Mouse (Mus musculus) thymus, postnatal 0 days (tissue): ENCODE measurements around the gene Scamp3. TPM values are rescaled to one million over a fixed set of nuclear protein-coding genes. Genes with fewer than 3 reads are reported as not detected.
"Not testable (repeated sequence)": the region's sequence is repeated elsewhere in the genome, so short reads cannot be mapped to it uniquely, and the experiment has no call there.

Experiments used
- DNase-seq: peaks from one replicate; pipeline ENCODE4 v3.0.0-alpha.2; 2015; ENCODE audit warnings: low spot score
- polyA plus RNA-seq: library from polyadenylated mRNA; unstranded; fragments of >200 nt; fragmentation: Nextera tagmentation; extraction: Ambion mirVana; gene quantifications from 2 replicates; pipeline ENCODE4 v1.2.1, GENCODE M21; 2015

The Scamp3 gene
- polyA plus RNA-seq = 130 and 131 TPM in 2 replicates

DNA sequence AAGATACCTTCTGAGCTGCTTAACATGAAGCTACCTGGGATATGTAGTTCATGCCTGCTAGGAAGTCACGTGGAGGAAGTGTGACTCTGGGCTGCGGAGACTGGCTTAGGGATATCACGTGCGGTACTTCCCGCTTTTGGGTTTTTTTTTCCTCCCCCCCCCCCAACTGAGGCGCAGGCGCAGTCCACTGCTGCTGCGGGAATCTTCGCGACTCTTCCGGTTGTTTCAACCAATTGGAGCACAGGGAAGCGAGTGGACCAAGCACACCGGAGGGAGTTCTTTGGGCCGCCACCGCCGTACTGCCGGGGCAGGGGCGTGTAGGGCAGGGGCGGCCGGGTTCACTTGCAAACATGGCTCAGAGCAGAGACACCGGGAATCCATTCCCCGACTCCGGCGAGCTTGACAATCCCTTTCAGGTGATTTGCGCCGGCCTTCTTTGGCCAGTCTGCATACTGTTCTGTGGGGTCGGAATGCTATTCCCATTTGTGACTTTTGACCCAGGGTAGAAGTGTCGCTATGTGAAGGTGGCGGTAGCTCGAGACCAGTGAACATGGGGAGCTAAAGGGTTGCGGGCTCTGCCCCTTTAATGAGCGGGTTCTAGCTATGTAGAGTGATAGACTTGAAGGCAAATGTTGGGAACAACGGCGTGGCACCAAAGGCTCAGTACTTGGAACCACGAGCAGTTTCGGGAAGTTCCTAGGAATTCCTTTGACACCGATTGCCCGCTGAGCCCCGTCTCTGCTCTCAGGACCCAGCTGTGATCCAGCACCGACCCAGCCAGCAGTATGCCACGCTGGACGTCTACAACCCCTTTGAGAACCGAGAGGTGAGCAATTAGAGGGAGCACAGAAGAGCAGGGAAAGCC, at the start of gene Scamp3:
TSS of gene Scamp3 (plus strand) at position 232 of the 865 bp plus-strand sequence.
- DNase-seq = peak; percentile 96

DNA sequence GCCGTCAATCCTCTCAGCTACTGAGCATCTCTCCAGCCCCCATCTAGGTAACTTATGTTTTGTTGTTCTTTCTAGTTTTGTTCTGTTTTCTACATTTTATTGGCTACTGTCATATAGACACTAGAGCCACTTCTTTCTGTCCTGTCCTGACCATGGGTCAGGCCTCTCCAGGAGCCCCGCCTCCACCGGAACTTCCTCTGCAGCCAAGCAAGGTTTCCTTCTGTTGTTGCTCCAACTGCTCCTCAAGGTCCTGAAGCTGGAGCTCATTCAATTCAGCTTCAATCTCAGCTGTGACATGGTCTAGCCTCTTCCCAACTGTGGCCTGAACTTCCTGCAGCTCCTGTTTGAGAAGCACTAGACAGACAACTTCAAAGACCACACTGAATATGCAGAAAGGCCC, 47.4 kb upstream of the Scamp3 start:
- no peak for DNase-seq

DNA sequence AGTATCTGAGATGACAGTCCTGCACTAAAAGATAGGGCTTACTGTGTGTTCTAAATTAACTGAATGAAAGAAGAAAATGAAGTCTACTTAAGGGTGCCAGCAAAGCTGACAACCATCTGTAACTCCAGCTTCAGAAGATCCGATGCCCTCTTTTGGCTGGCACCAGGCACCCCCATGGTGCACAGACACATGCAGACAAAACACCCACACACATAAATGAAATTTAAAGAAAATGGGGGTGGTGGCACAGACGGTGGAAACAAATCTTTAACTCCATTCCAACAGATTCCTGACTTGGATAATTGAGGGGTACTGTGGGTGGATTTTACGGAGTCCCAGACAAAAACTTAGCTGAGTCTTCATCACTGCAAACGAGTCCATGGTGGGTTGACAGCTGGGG, 45.5 kb upstream of the Scamp3 start:
- DNase-seq = no peak

DNA sequence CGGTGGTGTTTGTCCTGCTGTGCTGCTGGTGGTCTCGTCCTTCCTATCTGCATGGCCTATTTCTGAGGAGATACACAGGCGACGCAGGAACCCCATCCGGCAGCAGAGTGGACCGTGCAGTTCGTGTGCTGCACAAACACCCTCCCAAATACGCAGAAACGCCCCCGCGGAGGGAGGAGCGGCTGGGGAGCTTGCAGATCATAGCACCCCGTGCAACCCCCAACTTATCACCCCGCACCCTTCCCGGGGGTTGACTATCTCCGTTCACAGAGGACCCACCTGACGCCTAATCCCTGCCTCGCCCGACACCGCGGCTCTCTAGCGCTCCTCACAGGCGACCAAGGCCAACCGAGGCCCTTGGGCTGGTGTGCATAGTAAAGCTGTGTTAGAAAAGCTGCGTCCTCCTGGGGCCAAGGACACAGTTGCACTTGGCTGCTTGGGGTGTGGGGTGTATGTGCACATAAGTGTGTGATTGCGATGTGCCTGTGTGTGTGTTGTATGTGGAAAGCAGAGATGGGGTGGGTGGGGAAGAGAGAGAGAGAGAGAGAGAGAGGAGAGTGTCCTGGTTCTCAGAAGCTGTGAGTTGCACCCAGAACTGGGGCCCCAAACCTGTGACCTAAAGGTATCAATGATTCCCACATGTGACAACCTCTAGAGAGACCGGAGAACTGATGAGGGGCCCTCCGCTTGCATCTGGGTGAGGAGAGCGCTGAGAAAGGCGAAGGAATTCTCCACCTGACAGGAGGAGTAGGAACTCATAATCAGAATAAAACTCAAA, 44.8 kb upstream of the Scamp3 start:
- peak; percentile 4 for DNase-seq

DNA sequence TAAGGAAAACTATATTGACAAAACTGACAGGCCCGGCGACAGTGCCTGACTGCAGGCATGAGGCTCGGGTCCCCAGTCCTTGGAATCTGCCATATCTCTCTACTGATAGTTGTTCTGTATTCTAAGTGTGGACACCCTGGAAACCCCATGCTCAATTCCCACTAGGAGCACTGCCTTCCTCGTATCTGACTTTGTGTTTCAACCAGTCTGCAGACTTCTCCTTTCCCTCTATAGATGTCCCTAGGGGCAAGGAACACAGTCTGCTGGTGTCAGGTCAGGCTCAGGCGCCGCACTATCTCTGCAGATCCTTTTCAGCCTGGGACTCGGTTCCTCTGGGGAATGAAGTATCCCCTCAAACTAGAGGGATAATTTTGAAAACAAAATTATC, 44.2 kb upstream of the Scamp3 start:
- DNase-seq = no peak

DNA sequence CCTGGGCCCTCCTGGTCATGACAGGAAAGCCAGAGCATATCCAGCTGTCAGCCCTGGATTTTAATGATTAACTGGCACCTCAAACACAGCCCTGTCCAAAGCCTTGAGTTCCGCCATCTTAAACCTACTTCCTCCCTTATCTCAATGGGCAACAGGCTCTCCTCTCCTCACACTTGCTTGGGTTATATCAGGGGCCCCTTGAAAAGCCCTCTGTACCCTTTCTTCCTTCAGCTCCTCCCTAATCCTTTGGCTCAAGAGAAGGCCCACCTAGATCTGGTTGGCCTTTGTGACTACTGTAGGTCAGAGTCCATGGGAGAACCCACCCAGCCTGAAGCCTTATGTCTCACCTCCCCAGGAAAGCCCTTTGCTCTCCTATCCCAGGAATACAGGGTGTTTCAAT, 43.5 kb upstream of the Scamp3 start:
- DNase-seq = no peak

DNA sequence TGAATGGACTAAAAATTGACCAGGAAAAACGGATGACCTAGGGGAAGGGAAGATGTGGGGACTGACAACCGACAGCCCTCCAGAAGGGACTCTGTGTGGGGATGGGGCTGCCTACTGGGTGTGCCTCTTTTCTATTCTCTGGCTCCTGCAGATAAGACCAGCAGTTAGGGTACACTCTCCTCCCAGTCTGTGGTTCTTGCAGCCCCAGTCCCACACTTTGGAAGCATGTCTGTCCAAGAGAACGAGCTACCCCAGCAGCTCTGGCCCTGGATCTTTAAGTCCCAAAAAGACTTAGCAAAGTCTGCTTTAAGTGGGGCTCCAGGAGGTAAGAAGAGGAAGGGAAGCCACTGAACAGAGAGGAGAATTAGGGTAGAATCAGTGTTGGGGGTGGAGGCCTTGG, 41.3 kb upstream of the Scamp3 start, which contains the start of gene Pklr:
TSS of gene Pklr (plus strand) at position 185 of the 400 bp plus-strand sequence.
- no peak for DNase-seq

DNA sequence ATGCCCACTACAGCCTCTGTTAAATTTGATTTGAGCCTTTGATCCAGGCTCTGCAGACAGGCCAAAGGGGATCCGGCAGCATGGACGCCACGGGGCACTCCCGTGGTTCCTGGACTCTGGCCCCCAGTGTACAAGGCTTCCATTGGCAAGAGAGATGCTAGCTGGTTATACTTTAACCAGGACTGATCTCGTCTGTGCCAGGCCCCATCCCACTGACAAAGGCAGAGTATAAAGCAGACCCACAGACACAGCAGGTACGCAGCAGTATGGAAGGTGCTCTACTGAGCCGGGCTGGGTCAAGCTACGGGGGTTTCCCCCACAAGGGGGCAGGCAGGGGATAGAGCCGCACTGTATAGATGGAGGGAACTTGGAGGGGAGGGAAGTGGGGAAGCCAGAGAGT, 40.9 kb upstream of the Scamp3 start:
- peak; percentile 23 for DNase-seq

DNA sequence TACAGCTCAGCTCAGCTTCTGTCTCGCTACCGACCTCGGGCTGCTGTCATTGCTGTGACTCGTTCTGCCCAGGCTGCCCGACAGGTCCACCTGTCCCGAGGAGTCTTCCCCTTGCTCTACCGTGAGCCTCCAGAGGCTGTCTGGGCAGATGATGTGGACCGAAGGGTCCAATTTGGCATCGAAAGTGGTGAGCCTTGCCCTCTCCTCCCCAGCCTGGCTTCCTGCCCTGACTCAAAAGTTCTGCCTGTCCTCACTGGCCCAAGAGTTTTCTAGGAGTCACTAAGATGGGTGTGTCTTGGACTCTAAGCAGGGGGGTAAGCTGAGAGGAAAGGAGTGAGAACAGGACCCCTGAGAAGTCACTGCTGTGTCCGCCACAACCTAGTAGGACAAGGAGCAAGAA, 32.5 kb upstream of the Scamp3 start:
- DNase-seq = no peak

DNA sequence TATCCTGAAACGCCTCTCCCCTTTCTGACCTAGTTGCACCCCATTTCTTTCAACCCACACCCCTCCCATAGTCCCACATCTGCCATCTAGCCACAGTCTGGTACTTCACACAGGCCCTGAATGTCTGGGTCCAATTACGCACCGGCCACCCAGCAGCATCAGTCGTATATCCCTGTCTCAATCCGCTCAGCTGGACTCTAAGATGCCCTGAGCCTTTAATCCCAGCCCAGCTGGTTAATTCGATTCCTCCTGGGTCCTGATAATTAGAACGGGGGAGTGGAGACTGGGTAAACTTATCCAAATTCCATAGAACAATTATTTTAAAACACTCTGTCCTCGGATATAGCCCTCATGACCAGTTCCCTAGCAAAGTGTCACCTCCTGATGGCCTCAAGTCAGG, 31.7 kb upstream of the Scamp3 start:
- DNase-seq = no peak

DNA sequence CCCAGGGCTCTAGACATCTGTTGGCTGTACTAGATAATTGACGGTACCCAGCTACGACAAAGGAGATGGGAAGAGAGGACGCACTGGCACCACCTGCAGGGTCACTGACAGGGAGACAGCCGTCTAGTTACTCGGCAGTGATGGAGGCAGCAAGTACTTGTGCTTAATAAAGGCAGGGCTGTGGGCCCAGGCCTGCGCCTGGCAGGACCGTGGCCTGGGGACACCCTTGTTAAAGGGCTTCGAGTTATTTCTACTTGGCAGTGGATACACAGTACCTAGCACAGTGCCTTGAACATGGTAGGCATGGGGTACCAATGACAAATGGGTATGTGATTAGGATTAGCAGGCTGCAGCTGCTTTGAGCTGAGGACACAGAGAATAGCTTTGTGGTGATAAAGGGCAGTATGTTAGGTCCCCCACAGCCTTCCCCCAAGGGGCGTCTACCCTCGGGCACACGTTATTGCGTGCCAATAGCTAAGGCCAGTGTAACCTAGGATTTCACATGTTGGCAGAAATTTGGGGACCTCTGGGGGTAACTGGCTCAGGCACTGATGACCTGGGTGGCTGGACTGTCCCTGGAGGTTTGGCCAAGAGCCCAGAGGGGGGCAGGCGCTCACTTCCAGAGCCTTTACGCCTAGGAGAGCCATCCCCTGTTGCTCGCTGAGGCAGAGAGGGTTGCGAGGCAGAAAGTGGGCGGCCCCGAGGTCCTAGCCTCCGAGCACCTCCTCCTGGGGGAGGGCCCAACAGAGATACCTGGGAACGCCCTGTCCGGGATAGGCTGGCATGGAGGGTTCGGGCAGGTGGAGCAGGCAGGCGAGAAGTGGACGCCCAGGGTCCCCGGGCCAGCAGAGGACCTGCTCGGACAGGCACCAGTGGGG, 29.9 kb upstream of the Scamp3 start:
- no peak for DNase-seq

DNA sequence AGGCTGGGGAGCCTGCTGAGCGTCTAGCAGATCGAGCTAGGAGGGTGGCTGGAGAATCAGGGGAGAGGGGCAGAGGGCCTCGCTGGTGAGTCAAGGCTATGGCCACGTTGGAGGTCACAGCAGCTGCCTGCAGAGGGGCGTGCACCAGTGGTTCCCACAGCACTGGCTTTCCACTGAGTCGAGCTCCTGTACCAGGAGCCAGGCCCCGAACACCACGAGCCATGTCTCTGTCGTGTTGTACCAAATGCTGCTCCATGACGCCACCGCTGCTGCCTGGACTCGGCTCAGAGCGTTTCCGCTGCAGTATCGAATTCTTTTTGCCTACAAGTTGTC, 29.3 kb upstream of the Scamp3 start:
- no peak for DNase-seq

DNA sequence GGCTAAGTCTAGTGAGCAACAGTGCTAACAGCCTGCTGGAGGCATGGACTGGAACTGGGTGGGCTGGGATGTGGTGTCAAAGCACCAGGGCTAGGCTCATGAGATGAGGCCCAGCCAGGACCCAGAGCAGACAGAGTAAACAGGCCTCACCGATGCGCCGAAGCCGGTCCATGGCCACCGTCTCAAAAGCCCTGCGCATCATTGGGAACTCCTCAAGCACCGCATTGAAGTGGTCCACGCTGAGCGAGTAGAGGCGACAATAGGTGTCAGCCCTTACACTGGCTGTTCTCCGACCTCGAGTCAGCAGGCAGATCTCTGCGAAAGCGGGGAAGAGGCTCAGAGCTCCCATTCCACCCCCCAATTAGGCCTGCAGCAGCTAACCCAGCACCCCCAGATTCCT, 28.7 kb upstream of the Scamp3 start:
- DNase-seq = no peak

DNA sequence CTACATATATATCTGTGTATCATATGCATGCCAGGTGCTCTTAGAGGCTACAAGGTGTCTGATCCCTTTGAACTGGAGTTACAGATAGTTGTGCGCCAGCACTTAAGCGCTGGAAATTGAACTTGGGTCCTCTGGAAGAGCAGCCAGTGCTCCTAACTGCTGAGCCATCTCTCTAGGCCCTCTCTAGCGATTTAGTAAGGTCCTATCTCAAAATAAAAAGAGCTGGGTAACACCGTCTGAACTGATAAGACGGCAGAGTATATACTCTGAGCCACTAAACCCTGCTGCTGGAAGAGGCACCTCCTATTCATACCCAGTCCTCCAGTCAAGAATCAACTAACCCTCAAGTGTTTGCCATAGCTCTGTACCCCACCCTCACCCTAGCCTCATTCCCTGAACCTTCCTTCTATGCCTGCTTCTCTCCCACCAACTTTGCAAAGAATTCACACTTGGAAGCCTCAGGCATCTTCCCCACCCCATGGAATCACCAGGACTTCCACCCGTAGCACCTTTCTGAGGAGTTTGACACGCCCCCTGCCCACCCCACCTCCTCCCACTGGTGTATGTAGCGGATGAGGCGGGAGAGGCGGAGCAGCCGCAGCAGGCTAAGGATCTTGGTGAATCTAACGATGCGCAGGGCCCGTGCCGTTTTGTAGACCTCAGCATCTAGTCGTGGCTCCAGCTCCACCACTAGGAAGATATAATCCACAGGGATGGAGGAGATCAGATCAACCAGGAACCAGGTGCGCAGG, 25.0 kb upstream of the Scamp3 start:
- no peak for DNase-seq

DNA sequence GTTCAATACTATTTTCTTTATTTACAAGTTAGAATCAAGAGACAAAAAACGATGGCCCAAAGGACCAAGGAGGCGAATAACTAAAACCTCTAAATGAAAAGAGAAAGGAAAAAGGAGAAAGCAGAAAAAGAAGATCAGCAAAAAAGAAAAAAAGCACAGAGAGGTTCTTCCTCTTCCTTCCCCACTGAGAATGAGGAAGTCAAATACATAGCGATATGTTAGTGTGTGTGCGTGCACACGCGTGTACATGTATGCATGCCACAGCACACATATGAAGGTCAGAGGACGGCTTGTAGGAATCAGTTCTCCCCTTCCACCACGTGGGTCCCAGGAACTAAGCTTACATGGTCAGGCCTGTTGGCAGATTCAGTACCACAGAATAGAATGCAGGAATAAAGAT, 20.3 kb upstream of the Scamp3 start:
- no peak for DNase-seq

DNA sequence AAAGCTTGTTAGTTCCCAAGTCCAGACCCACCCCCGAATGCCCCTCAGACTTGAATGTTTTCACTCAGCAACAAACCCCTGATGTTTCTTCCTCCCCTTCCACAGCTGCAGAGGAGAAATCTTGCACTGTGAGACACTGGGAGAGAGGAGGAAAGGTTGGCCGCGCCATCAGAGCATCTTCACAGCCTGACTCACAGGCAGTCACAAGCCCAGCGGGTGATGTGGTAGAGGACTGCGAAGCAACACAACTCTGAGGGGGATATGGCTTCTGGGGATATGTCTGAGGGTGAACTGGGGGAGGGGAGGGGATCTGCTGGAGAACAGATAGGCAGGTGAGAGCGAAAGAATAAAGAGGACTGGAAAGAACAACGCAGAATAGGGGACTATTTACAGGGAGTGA, 18.6 kb upstream of the Scamp3 start:
- no peak for DNase-seq

DNA sequence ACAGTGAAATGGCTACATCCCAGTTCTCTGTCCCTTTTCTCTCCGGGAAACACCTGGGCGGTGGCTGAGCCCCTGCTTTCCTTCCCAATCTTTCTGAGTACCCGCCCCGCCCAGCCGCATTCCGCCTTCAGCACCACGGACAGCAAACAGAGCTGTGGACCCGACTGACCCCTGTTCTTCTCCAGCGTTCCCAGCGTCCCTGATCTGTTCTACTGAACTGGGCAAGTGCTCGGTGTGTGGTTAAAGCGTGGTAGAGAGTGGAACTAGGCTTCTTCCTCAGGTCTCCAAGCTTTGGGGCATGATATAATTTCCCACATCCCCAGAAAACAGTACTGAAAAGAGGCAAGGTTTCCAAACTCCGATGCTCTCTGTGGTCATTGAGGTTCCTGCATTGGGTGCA, 18.1 kb upstream of the Scamp3 start:
- DNase-seq = no peak

DNA sequence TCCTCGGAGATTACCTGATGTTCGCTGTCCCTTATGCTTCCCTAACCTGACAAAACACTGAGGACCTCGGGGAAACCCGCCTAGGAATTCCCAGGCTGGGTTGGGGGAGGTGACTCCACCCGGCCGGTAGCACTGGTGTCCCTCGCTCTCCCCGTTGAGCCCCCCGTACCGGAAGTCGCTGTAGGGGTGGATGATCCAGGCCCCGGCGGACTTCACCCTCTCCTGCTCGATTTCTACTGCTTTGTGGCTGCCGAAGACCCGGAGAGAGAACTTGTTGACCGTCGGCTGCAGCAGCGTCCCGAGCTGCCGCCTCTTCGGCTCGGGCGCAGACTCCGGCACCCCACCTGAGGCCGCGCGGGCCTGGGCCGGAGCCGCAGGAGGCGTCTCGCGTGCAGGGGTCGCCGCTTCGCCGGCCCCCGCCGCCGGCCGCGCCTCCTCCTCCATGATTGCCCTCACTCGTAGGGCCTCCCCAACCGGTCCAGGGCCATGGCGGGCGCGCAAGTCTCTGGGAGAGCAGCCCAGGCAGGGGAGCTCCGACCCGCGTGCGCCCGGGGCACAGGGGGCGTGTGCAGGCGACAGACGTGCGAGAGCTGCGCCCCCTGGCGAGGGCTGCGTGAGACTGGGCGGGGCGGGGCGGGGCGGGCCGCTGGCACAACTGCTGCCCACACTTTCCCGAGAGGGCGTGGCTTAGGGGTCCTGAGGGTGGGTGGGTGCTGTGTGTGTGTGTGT, 17.5 kb upstream of the Scamp3 start, which contains the start of gene Hcn3:
TSS of gene Hcn3 (minus strand) at position 581 of the 729 bp plus-strand sequence.
- DNase-seq = peak; percentile 89

DNA sequence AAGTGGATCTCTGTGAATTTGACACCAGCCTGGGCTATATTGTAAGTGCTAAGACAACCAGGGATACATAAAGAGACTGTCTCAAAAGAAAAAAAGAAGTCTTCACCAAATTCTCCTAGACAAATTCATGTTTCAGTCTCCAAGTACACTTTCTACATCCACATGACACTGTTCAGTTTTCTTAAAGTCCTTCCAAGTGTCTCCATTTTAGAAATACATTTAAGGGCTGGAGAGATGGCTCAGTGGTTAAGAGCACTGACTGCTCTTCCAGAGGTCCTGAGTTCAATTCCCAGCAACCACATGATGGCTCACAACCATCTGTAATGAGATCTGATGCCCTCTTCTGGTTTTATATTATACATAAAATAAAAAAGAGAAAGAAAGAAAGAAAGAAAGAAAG, 16.1 kb upstream of the Scamp3 start:
- not testable (repeated sequence) for DNase-seq

DNA sequence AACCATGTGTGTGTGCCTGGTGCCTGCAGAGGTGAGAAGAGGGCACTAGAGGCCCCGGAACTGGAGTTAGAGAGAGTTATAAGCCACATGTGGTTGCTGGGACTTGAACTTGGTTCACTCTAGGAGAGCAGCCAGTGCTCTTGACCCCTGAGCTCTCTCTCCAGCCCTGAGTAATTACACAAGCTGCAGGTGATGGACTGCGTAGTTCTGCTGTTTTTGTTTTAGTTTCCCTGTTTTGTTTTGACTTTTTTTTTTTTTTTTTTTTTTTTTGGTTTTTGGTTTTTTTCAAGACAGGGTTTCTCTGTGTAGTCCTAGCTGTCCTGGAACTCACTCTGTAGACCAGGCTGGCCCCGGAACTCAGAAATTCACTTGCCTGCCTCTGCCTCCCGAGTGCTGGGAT, 15.5 kb upstream of the Scamp3 start:
- no peak for DNase-seq
